Mouse (Mus musculus) heart, embryonic 15.5 days (tissue): ENCODE data around the gene Mms19. TPM values are rescaled to one million over a fixed set of nuclear protein-coding genes. Genes with fewer than 3 reads are reported as not detected.

Experiments
- ATAC-seq: fragments of 200-750 bp; cut with Nextera tagmentation; replicated peaks from 2 replicates; pipeline ENCODE4 v1.8.0; 2017; ENCODE audit warnings: low read depth, moderate TSS enrichment; ENCODE audit not compliant: insufficient number of reproducible peaks, insufficient read depth, low FRiP score
- H3K27ac ChIP-seq: fragments of 300-500 bp; sonication (generic); 2 replicates; pipeline ENCODE4 v1.5.1; 2015; ENCODE audit warnings: mild to moderate bottlenecking, inconsistent platforms
- H3K27me3 ChIP-seq: fragments of 300-500 bp; sonication (generic); 2 replicates; pipeline ENCODE4 v1.6.1; 2015; ENCODE audit warnings: inconsistent platforms
- H3K36me3 ChIP-seq: fragments of 300-500 bp; sonication (generic); 2 replicates; pipeline ENCODE4 v1.6.1; 2015; ENCODE audit warnings: mild to moderate bottlenecking, inconsistent platforms
- H3K4me1 ChIP-seq: fragments of 300-500 bp; sonication (generic); replicated peaks from 2 replicates; pipeline ENCODE4 v1.6.1; 2015; ENCODE audit warnings: inconsistent platforms
- H3K4me2 ChIP-seq: fragments of 300-500 bp; sonication (generic); 2 replicates; pipeline ENCODE4 v1.6.1; 2015; ENCODE audit warnings: inconsistent platforms, mild to moderate bottlenecking, moderate library complexity
- H3K4me3 ChIP-seq: fragments of 300-500 bp; sonication (generic); 2 replicates; pipeline ENCODE4 v1.5.1; 2015; ENCODE audit warnings: mild to moderate bottlenecking, inconsistent platforms
- H3K9ac ChIP-seq: fragments of 300-500 bp; sonication (generic); 2 replicates; pipeline ENCODE4 v1.6.1; 2015; ENCODE audit warnings: mild to moderate bottlenecking, inconsistent platforms
- H3K9me3 ChIP-seq: fragments of 300-500 bp; sonication (generic); replicated peaks from 2 replicates; pipeline ENCODE4 v1.6.1; 2016; ENCODE audit warnings: inconsistent platforms
- WGBS: fragments of 180-500 bp; shearing (Covaris S2); methylation state at CpG from one replicate; pipeline ENCODE4 v1.1.7; 2015; ENCODE audit warnings: mixed read lengths; 5-methylcytosine and 5-hydroxymethylcytosine counted together
- polyA plus RNA-seq: library from polyadenylated mRNA; unstranded; fragments of >200 nt; fragmentation: Nextera tagmentation; extraction: Ambion mirVana; gene quantifications from 2 replicates; pipeline ENCODE4 v1.2.1, GENCODE M21; 2015

Gene Mms19
- polyA plus RNA-seq, 1 experiment from 2014 or later = 19.7 TPM

GRCm38 (mm10) chr19:41908736-41909135 is 72.2 kb downstream of the Mms19 start:
- no peak for ATAC-seq
- WGBS = 76% methylated on average over 3 of the region's 3 CpGs

DNA sequence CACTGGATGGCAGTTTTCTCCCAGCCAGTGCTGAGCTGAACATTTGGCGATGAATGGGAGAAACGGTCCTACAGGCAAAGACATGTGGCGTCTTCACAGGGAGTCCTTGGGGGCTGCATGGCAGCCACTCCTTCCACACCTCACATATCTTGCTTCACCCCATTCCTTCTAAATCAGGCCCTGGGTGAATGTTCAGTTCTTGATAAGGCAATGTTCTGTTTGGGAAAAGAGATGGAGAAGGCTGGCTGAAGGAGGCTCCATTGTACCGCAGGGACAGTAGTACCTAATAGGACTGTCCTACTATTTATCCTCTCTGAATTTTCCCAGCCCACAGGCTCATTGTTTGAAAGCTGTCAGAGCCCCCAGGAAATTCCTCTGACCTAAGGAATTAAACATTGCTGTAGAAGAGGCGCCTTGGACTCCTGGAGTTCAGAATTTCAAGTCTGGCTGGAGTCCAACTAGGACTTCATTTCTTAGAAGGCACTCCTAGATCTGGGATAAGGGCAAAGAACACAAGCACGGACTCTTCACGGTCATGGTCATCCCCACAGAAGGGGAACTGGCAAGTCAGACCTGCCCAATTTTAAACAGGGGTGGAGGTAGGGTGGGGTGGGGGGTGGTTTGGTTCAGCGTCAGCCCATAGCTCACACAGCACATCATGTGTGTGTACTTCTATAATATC is 73.7 kb downstream of the Mms19 start:
- 30% methylated on average over 8 of the region's 8 CpGs for WGBS
- no peaks in the 10 kb centered on the region for H3K9me3 ChIP-seq
- no peak overlapping the region for H3K4me2 ChIP-seq
- no peak for ATAC-seq
- no peak overlapping the region for H3K4me3 ChIP-seq
- H3K9ac ChIP-seq = no peak overlapping the region
- no peaks in the 10 kb centered on the region for H3K36me3 ChIP-seq
- H3K27ac ChIP-seq = peak overlapping the region; percentile 33; the same call in 1 of the 2 replicates
- peaks cover 15% of the 10 kb centered on the region for H3K4me1 ChIP-seq
- H3K27me3 ChIP-seq = no peaks in the 10 kb centered on the region

More at GRCm38 (mm10) chr19:41908736-41909135, 72.2 kb downstream of the Mms19 start:
- H3K9me3 ChIP-seq = no peaks in the 10 kb centered on the region
- no peak overlapping the region for H3K27ac ChIP-seq
- peaks cover 17% of the 10 kb centered on the region for H3K4me1 ChIP-seq
- no peak overlapping the region for H3K9ac ChIP-seq
- no peak overlapping the region for H3K4me3 ChIP-seq
- no peaks in the 10 kb centered on the region for H3K27me3 ChIP-seq
- no peak overlapping the region for H3K4me2 ChIP-seq
- H3K36me3 ChIP-seq = no peaks in the 10 kb centered on the region

- peaks cover 20% of the 10 kb centered on the region for H3K4me1 ChIP-seq
- no peaks in the 10 kb centered on the region for H3K27me3 ChIP-seq
- no peak overlapping the region for H3K4me2 ChIP-seq
- 32% methylated on average over 6 of the region's 6 CpGs for WGBS
- H3K36me3 ChIP-seq = no peaks in the 10 kb centered on the region
- H3K27ac ChIP-seq = peak overlapping the region; percentile 33; the same call in 1 of the 2 replicates
- no peak overlapping the region for H3K4me3 ChIP-seq
- H3K9me3 ChIP-seq = no peaks in the 10 kb centered on the region
- ATAC-seq = 0 out of 2 replicates have a peak, but pooled peaks have one; percentile 17
- H3K9ac ChIP-seq = no peak overlapping the region
Observed at GRCm38 (mm10) chr19:41906311-41907078, 74.5 kb downstream of the Mms19 start.

DNA sequence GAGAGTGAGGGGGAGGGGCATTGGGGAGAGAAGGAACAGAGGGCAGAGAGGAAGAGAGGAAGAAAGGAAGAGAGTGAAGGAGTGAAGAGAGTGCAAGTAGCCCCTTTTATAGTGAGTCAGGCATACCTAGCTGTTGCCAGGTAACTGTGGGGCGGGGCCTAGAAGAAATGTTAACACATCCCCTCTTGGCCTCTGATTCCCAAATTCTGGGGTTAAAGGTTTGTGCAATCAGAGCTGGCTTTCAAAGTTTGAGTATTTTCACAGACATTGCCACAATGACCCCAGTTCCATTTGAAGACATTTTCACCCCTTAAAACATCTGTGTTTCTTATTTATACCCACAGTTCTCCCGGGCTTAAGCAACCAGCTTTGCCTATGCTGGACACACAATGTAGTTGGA is 75.7 kb downstream of the Mms19 start:
- no peaks in the 10 kb centered on the region for H3K27me3 ChIP-seq
- H3K4me1 ChIP-seq = peaks cover 21% of the 10 kb centered on the region
- H3K4me3 ChIP-seq = no peak overlapping the region
- H3K36me3 ChIP-seq = no peaks in the 10 kb centered on the region
- no peak overlapping the region for H3K27ac ChIP-seq
- ATAC-seq = no peak
- no peak overlapping the region for H3K9ac ChIP-seq
- WGBS = 86% methylated on average over 2 of the region's 2 CpGs
- no peaks in the 10 kb centered on the region for H3K9me3 ChIP-seq
- H3K4me2 ChIP-seq = no peak overlapping the region

GRCm38 (mm10) chr19:41902848-41903593 is 77.9 kb downstream of the Mms19 start:
- Histone ChIP-seq H3K4me2 (no peak overlapping the region), H3K9ac (no peak overlapping the region), H3K27me3 (no peaks in the 10 kb centered on the region), H3K4me1 (peaks cover 21% of the 10 kb centered on the region), H3K27ac (no peak overlapping the region), H3K36me3 (no peaks in the 10 kb centered on the region), H3K4me3 (no peak overlapping the region), H3K9me3 (no peaks in the 10 kb centered on the region)
- ATAC-seq = no peak
- WGBS = 67% methylated on average over 10 of the region's 10 CpGs

- H3K9me3 ChIP-seq = no peaks in the 10 kb centered on the region
- no peak overlapping the region for H3K4me2 ChIP-seq
- H3K27ac ChIP-seq = no peak overlapping the region
- H3K36me3 ChIP-seq = no peaks in the 10 kb centered on the region
- 18% methylated on average over 2 of the region's 2 CpGs for WGBS
- no peaks in the 10 kb centered on the region for H3K27me3 ChIP-seq
- H3K4me3 ChIP-seq = no peak overlapping the region
- H3K9ac ChIP-seq = no peak overlapping the region
- peak; percentile 39; the same call in 1 of the 2 replicates for ATAC-seq
- H3K4me1 ChIP-seq = peaks cover 12% of the 10 kb centered on the region
Observed at GRCm38 (mm10) chr19:41901696-41902095, 79.3 kb downstream of the Mms19 start.

DNA sequence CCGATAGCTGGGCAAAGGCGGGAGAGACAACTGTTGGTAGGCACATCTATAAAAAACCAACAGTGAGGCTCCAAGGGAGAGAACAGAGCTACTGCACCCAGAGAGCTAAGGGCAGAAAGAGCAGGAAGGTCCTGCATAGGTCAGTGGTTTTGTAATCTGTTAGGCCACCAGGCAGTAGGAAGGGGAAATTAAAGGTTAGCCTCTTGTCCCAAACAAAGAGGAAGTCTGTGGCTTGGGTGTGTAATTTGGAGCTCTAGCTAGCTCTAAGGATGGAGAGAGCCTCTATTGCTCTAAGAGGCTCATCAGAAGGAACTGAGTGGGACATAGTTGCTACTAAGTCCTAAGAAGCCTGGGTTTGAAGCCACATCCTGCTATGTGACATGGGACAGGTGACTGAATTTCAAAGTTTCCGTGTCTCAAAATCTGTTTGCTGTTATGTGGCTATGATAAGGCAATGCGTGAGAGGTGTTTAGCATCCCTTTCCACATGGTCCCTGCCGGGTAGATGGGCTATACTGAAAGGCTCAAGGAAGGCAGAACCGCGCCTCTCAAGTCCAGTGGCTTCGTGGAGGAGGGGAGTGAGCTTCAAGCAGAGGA is 80.4 kb downstream of the Mms19 start:
- Histone ChIP-seq H3K4me1 (peaks cover 13% of the 10 kb centered on the region), H3K4me3 (no peak overlapping the region), H3K9me3 (no peaks in the 10 kb centered on the region), H3K27ac (no peak overlapping the region), H3K9ac (no peak overlapping the region), H3K27me3 (no peaks in the 10 kb centered on the region), H3K4me2 (no peak overlapping the region), H3K36me3 (no peaks in the 10 kb centered on the region)
- no peak for ATAC-seq
- WGBS = 77% methylated on average over 8 of the region's 8 CpGs

GRCm38 (mm10) chr19:41898860-41899259 is 82.1 kb downstream of the Mms19 start:
- Histone ChIP-seq H3K27me3 (no peaks in the 10 kb centered on the region), H3K4me1 (peaks cover 24% of the 10 kb centered on the region), H3K4me3 (no peak overlapping the region), H3K9me3 (no peaks in the 10 kb centered on the region), H3K36me3 (no peaks in the 10 kb centered on the region), H3K9ac (no peak overlapping the region), H3K27ac (no peak overlapping the region), H3K4me2 (no peak overlapping the region)
- ATAC-seq = no peak
- 44% methylated on average over 4 of the region's 4 CpGs for WGBS

DNA sequence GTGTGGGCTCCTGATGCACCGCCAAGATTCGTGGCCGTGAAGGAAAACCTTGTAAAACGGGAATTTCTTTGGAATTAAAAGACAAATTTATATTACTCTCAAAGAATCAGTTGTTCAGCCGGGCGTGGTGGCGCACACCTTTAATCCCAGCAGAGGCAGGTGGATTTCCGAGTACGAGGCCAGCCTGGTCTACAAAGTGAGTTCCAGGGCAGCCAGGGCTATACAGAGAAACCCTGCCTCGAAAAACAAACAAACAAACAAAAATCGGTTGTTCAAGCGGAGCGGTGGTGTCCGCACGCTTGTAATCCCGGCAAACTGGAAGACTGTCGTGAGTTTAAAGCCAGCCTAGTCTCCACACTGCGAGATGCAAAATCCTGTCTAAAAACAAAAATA is 84.6 kb downstream of the Mms19 start:
- ATAC-seq = no peak
- H3K4me3 ChIP-seq = peak overlapping the region; percentile 96
- no peaks in the 10 kb centered on the region for H3K36me3 ChIP-seq
- peaks cover 15% of the 10 kb centered on the region for H3K4me1 ChIP-seq
- no peak overlapping the region for H3K27ac ChIP-seq
- peak overlapping the region; percentile 56 for H3K9ac ChIP-seq
- H3K9me3 ChIP-seq = no peaks in the 10 kb centered on the region
- peak overlapping the region; percentile 88 for H3K4me2 ChIP-seq
- H3K27me3 ChIP-seq = no peaks in the 10 kb centered on the region
- WGBS = 17% methylated on average over 18 of the region's 18 CpGs

GRCm38 (mm10) chr19:41895460-41896318 is 85.3 kb downstream of the Mms19 start, which contains the start of gene Rrp12:
Gene Rrp12, minus strand, starts transcription at chr19:41896173.
- H3K36me3 ChIP-seq = no peaks in the 10 kb centered on the region
- peaks cover 15% of the 10 kb centered on the region for H3K4me1 ChIP-seq
- H3K4me3 ChIP-seq = peak within 1 kb of the TSS; percentile 96
- ATAC-seq = peak; percentile 88
- peak within 1 kb of the TSS; percentile 60 for H3K9ac ChIP-seq
- H3K4me2 ChIP-seq = peak within 1 kb of the TSS; percentile 88
- no peaks in the 10 kb centered on the region for H3K9me3 ChIP-seq
- H3K27ac ChIP-seq = peak within 1 kb of the TSS; percentile 59; the same call in 1 of the 2 replicates
- H3K27me3 ChIP-seq = no peaks in the 10 kb centered on the region
- WGBS = under 1% methylated on average over 46 of the region's 46 CpGs
